Mouse (Mus musculus) lung, embryonic 14.5 days (tissue): ENCODE data around the gene Snx14. TPM values are rescaled to one million over a fixed set of nuclear protein-coding genes. Genes with fewer than 3 reads are reported as not detected.

Experiments
- ATAC-seq: fragments of 200-750 bp; cut with Nextera tagmentation; 2 replicates; pipeline ENCODE4 v1.8.0; 2017; ENCODE audit warnings: mild to moderate bottlenecking, moderate TSS enrichment, moderate library complexity; ENCODE audit not compliant: insufficient read depth
- DNase-seq: peaks from one replicate; pipeline ENCODE4 v3.0.0-alpha.2; 2015
- H3K27ac ChIP-seq: fragments of 300-500 bp; sonication (generic); 2 replicates; pipeline ENCODE4 v1.5.1; 2014; ENCODE audit warnings: low read depth, mild to moderate bottlenecking, moderate library complexity
- H3K27me3 ChIP-seq: fragments of 300-500 bp; sonication (generic); 2 replicates; pipeline ENCODE4 v1.6.1; 2014; ENCODE audit warnings: low read length, control low read depth; ENCODE audit not compliant: insufficient read depth
- H3K36me3 ChIP-seq: fragments of 300-500 bp; sonication (generic); 2 replicates; pipeline ENCODE4 v1.6.1; 2014; ENCODE audit warnings: control low read depth; ENCODE audit not compliant: insufficient read depth
- H3K4me1 ChIP-seq: fragments of 300-500 bp; sonication (generic); 2 replicates; pipeline ENCODE4 v1.6.1; 2014; ENCODE audit warnings: antibody characterized with exemption, control low read depth; ENCODE audit not compliant: insufficient read depth
- H3K4me2 ChIP-seq: fragments of 300-500 bp; sonication (generic); 2 replicates; pipeline ENCODE4 v1.6.1; 2014; ENCODE audit warnings: mild to moderate bottlenecking
- H3K4me3 ChIP-seq: fragments of 300-500 bp; sonication (generic); 2 replicates; pipeline ENCODE4 v1.5.1; 2014; ENCODE audit warnings: low read depth, low read length
- H3K9ac ChIP-seq: fragments of 300-500 bp; sonication (generic); 2 replicates; pipeline ENCODE4 v1.6.1; 2014
- H3K9me3 ChIP-seq: fragments of 300-500 bp; sonication (generic); 2 replicates; pipeline ENCODE4 v1.6.1; 2016; ENCODE audit warnings: low read depth, low read length, control low read depth
- CTCF ChIP-seq: IDR thresholded peaks from 2 replicates; pipeline ENCODE4 v1.5.1; 2016; ENCODE audit warnings: antibody characterized with exemption, low read depth
- WGBS: fragments of 180-500 bp; shearing (Covaris S2); extraction: QIAGEN DNeasy Blood & Tissue Kit; methylation state at CpG from one replicate; pipeline ENCODE4 v1.1.7; 2014; 5-methylcytosine and 5-hydroxymethylcytosine counted together
- polyA plus RNA-seq: library from polyadenylated mRNA; unstranded; fragments of >200 nt; fragmentation: Nextera tagmentation; extraction: Ambion mirVana; gene quantifications from 2 replicates; pipeline ENCODE4 v1.2.1, GENCODE M21; 2014

The Snx14 gene
- polyA plus RNA-seq, 1 experiment from 2014 or later: 22.9 TPM

GRCm38 (mm10) chr9:88388826-88389225 is 49.9 kb downstream of the Snx14 start:
- Histone ChIP-seq H3K4me2 (no peak overlapping the region), H3K4me1 (no peaks in the 10 kb centered on the region), H3K27me3 (no peaks in the 10 kb centered on the region), H3K36me3 (peaks cover 28% of the 10 kb centered on the region; the same call in 1 of the 2 replicates), H3K9me3 (no peaks in the 10 kb centered on the region), H3K27ac (no peak overlapping the region), H3K9ac (no peak overlapping the region), H3K4me3 (no peak overlapping the region)
- ATAC-seq (no peak), DNase-seq (no peak)
- no peak for TF ChIP-seq CTCF
- WGBS: 86% methylated on average over 5 of the region's 5 CpGs

- Histone ChIP-seq H3K36me3 (peaks cover 44% of the 10 kb centered on the region), H3K27me3 (no peaks in the 10 kb centered on the region), H3K27ac (no peak overlapping the region), H3K9ac (no peak overlapping the region), H3K4me2 (no peak overlapping the region), H3K9me3 (no peaks in the 10 kb centered on the region), H3K4me3 (no peak overlapping the region), H3K4me1 (no peaks in the 10 kb centered on the region)
- no peak for DNase-seq
- no peak for ATAC-seq
- TF ChIP-seq CTCF: no peak
- WGBS: 79% methylated on average over 1 of the region's 1 CpGs
Measured at GRCm38 (mm10) chr9:88380542-88380941, 58.2 kb downstream of the Snx14 start.

GRCm38 (mm10) chr9:88380076-88380475 is 58.7 kb downstream of the Snx14 start:
- no peak overlapping the region for H3K9ac ChIP-seq
- no peak for ATAC-seq
- no peak overlapping the region for H3K27ac ChIP-seq
- no peak for TF ChIP-seq CTCF
- H3K4me2 ChIP-seq: no peak overlapping the region
- H3K9me3 ChIP-seq: no peaks in the 10 kb centered on the region
- no peaks in the 10 kb centered on the region for H3K4me1 ChIP-seq
- DNase-seq: no peak
- H3K27me3 ChIP-seq: no peaks in the 10 kb centered on the region
- 71% methylated on average over 7 of the region's 7 CpGs for whole genome bisulfite sequencing
- H3K4me3 ChIP-seq: no peak overlapping the region
- peaks cover 42% of the 10 kb centered on the region for H3K36me3 ChIP-seq

- no peak overlapping the region for H3K27ac ChIP-seq
- no peak for TF ChIP-seq CTCF
- ATAC-seq: no peak
- no peak overlapping the region for H3K4me2 ChIP-seq
- no peaks in the 10 kb centered on the region for H3K4me1 ChIP-seq
- H3K36me3 ChIP-seq: peaks cover 41% of the 10 kb centered on the region
- no peak overlapping the region for H3K4me3 ChIP-seq
- DNase-seq: no peak
- H3K9me3 ChIP-seq: no peaks in the 10 kb centered on the region
- WGBS: 77% methylated on average over 3 of the region's 3 CpGs
- H3K9ac ChIP-seq: no peak overlapping the region
- H3K27me3 ChIP-seq: no peaks in the 10 kb centered on the region
Measured at GRCm38 (mm10) chr9:88379057-88379456, 59.7 kb downstream of the Snx14 start.

- ATAC-seq (no peak), DNase-seq (no peak)
- TF ChIP-seq CTCF: no peak
- H3K27me3 ChIP-seq: no peaks in the 10 kb centered on the region
- peaks cover 28% of the 10 kb centered on the region for H3K36me3 ChIP-seq
- H3K4me3 ChIP-seq: no peak overlapping the region
- H3K9ac ChIP-seq: no peak overlapping the region
- H3K4me2 ChIP-seq: no peak overlapping the region
- 85% methylated on average over 5 of the region's 5 CpGs for WGBS
- H3K9me3 ChIP-seq: no peaks in the 10 kb centered on the region
- H3K27ac ChIP-seq: no peak overlapping the region
- no peaks in the 10 kb centered on the region for H3K4me1 ChIP-seq
Measured at GRCm38 (mm10) chr9:88377483-88377882, 61.3 kb downstream of the Snx14 start.

GRCm38 (mm10) chr9:88373001-88373400 is 65.8 kb downstream of the Snx14 start:
- DNase-seq (no peak), ATAC-seq (no peak)

GRCm38 (mm10) chr9:88371201-88371600 is 67.6 kb downstream of the Snx14 start:
- H3K27ac ChIP-seq: no peak overlapping the region
- no peak for DNase-seq
- no peak for TF ChIP-seq CTCF
- H3K36me3 ChIP-seq: 0 out of 2 replicates have a peak, but pooled peaks cover 4% of the 10 kb centered on the region
- H3K9me3 ChIP-seq: no peaks in the 10 kb centered on the region
- ATAC-seq: no peak
- no peaks in the 10 kb centered on the region for H3K27me3 ChIP-seq
- H3K4me3 ChIP-seq: no peak overlapping the region
- no peak overlapping the region for H3K9ac ChIP-seq
- H3K4me1 ChIP-seq: no peaks in the 10 kb centered on the region
- H3K4me2 ChIP-seq: no peak overlapping the region
- 87% methylated on average over 2 of the region's 2 CpGs for WGBS

More at GRCm38 (mm10) chr9:88373001-88373400, 65.8 kb downstream of the Snx14 start:
- Histone ChIP-seq H3K27me3 (no peaks in the 10 kb centered on the region), H3K4me2 (no peak overlapping the region), H3K9ac (no peak overlapping the region), H3K4me3 (no peak overlapping the region), H3K4me1 (no peaks in the 10 kb centered on the region), H3K9me3 (no peaks in the 10 kb centered on the region), H3K36me3 (peaks cover 10% of the 10 kb centered on the region; the same call in 1 of the 2 replicates), H3K27ac (no peak overlapping the region)
- 69% methylated on average over 2 of the region's 2 CpGs for WGBS
- TF ChIP-seq CTCF: no peak

GRCm38 (mm10) chr9:88369666-88370065 is 69.1 kb downstream of the Snx14 start:
- Histone ChIP-seq H3K27ac (no peak overlapping the region), H3K4me2 (no peak overlapping the region), H3K36me3 (0 out of 2 replicates have a peak, but pooled peaks cover 3% of the 10 kb centered on the region), H3K9ac (no peak overlapping the region), H3K9me3 (no peaks in the 10 kb centered on the region), H3K27me3 (no peaks in the 10 kb centered on the region), H3K4me3 (no peak overlapping the region), H3K4me1 (no peaks in the 10 kb centered on the region)
- 83% methylated on average over 2 of the region's 2 CpGs for WGBS
- TF ChIP-seq CTCF: no peak
- ATAC-seq (no peak), DNase-seq (peak; percentile 21)
